Mouse (Mus musculus): ENCODE measurements around the gene Kcnmb3.

DNA sequence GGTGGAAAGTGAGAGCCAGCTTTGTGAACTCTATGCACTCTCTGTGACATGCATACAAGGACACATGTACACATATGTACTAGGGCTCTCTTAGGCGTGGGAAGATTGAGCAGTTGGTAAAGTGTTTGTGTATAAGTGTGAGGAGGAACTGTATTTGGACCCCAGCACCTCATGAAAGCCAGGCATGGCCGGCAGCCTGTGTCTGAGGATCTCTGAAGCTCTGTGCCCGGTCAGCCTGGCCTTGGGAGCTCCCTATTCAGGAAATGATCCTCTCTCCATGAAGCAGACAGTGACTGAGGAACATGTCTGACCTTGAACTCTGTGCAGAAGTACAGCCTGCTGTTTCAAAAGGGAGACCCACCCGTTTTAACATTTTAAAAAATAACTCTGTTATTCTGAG, 53.3 kb downstream of the Kcnmb3 start:
- TF ChIP-seq CTCF (IDR thresholded peaks at IDR 0.05; ENCODE audit: insufficient read depth, low read length) (no peak), POLR2A (IDR thresholded peaks at IDR 0.05; ENCODE audit: borderline replicate concordance, extremely low read depth, low read depth, low read length) (no peak)

All from lung, adult 2 months (tissue).